Mouse (Mus musculus): ENCODE results near the gene Hs6st3.

The Hs6st3 gene

GRCm38 (mm10) chr14:119781111-119781510 lies 643.0 kb downstream of the Hs6st3 start:
- no peak for DNase-seq (ENCODE audit: low spot score in 2 of 2)

- no peak for DNase-seq (ENCODE audit: low spot score in 2 of 2)
These were observed 651.3 kb downstream of the Hs6st3 start for GRCm38 (mm10) chr14:119789457-119789856.

DNA sequence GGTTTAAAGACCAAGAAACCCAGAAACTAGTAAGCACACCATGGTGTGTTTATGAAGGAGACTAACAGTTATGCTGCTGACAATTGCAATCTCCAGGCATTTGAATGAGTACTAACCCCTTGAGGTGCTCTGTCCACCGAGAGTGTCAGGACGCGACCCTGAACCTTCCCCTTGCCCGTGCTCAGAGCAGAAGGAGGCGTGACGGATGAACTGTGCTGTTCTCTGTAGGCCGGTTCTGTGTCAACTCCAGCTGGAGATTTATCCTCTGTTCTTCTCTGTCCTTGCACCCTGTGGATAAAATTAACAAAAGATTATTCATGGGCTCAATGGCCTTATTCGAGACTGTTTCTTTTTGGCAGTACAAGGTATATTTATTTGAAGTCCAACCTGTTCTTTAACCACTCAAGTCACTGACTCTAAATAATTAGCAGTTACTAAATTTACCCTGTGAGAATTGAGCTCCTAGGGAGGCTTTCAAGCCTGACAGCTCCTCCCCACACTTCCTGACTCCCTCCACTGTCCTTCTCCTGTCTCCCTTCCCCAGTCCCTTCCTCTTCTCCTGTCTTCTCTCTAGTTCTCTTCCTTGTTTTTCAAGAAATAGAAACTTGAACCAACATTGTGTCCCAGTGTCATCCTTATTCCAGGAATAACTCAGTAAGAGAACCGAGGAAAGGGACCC lies 659.2 kb downstream of the Hs6st3 start:
- no peak for DNase-seq (ENCODE audit: low spot score in 2 of 2)

DNA sequence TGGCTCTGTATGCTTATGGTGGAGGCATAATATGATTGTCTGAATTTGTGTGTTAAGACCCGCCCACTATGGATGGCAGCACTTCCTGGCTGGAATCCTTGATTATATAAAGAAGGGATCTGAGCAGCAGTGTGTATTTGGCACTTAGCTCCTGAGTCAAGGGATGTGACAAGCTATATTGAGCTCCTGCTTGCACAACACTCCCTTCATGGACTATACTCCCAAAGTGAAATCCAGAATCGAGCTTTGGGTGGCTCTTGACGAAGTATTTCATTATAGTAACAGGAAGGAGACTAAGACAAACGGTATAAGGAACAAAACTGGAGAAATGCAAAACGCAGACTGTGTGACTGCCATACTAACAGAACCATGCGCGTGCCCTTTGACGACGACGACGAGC lies 660.4 kb downstream of the Hs6st3 start:
- DNase-seq (ENCODE audit: low spot score in 2 of 2): no peak

- no peak for DNase-seq (ENCODE audit: low spot score in 2 of 2)
These were observed 662.7 kb downstream of the Hs6st3 start for GRCm38 (mm10) chr14:119800856-119801255.

- no peak for DNase-seq (ENCODE audit: low spot score in 2 of 2)
These were observed 675.8 kb downstream of the Hs6st3 start for GRCm38 (mm10) chr14:119813898-119814297.

DNA sequence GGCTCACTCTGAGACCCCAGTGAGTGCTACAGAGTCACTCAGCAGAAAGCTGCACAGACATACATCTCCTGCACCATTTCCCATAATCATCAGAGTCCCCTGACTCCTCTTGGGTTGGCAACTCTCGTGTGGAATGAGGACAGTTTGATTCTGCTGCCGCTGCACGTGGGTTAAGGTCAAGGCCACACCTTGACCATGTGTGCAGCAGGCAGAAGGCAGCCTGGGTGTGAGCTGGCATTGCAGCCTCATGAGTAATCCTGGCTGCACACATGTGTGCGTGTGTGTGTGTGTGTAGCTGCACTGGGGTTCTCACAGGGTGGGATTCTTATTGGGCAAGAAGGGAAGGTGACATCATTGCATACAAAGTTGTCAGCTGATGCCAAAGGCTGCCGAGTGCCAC lies 677.5 kb downstream of the Hs6st3 start:
- DNase-seq (ENCODE audit: low spot score in 2 of 2): no peak

DNA sequence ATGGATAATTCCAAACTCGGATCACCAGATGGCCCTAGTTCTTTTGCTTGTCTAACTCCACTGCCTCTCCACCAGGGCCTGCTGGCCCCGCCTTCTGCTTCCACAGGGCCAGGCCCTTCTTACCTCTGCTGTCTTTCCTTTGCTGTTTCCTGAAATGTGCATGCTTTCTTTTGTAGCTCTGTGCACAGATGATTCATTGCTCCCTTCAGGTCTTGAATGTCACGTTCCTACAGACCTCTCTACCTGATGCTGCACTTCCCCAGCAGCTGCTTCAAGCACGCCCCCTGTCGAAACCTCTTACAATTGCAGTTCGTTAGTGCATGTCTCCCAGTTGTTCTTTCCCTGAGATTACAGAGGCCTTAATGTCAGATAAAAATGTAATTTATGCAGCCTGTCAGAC lies 682.4 kb downstream of the Hs6st3 start:
- DNase-seq (ENCODE audit: low spot score in 2 of 2): no peak

DNA sequence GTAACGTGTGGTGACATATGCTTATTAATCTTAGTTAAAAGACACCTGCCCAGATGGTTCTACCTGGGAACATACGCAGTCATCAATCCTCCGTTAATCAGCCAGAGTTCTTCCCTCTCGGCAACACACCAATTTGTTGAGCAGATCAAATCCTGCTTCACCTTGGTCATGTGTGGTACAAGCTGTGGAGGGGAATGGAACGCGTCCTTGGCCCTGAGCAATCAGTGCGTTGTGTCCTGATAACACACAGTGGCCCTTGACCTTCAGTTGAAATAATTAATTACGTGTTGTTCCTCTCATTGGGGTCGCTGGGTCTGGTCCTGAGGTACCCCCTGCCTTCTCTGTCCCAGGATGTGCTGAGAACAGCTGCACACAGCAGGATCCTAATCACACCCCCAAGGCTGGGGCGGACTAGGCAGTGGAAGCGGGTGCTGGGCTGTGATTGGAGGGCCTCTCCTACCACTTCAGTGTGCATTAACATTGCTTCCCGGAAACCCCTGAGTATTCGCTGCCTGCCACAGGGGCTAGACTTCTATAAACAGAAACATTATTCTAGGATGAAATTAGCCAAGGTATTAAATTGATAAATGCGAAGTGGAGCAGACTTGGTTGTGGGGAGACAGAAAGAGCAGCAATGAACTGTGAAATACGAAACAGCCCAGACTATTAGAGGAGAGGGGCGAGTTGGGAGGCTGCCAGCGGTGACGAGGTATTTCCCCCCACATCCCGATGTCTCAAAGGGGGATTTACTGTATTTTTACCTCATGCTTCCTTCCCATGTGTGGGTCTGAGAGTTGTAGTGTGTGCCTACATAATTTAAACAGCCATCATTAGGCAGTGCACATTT lies 693.2 kb downstream of the Hs6st3 start:
- no peak for DNase-seq (ENCODE audit: low spot score in 2 of 2)

DNA sequence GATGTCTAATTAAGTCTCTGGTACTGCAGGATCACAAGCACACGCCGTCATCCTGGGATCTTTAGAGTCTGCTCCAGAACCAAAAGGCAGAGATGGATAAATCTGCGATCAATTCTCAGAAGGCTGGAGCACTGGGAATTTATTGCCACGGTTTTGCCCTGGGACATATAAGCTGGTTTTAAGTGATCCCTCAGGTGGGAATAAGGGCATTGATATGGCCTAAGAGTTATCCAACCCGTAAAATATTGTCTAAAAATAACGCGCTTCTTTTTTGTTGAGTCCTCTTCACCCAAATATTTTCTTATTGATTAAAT lies 693.8 kb downstream of the Hs6st3 start:
- no peak for DNase-seq (ENCODE audit: low spot score in 2 of 2)

- no peak for DNase-seq (ENCODE audit: low spot score in 2 of 2)
These were observed 694.8 kb downstream of the Hs6st3 start for GRCm38 (mm10) chr14:119832940-119833339.

- DNase-seq (ENCODE audit: low spot score in 2 of 2): no peak
These were observed 696.0 kb downstream of the Hs6st3 start for GRCm38 (mm10) chr14:119834008-119834700.

- no peak for DNase-seq (ENCODE audit: low spot score in 2 of 2)
These were observed 697.9 kb downstream of the Hs6st3 start for GRCm38 (mm10) chr14:119836051-119836450.

DNA sequence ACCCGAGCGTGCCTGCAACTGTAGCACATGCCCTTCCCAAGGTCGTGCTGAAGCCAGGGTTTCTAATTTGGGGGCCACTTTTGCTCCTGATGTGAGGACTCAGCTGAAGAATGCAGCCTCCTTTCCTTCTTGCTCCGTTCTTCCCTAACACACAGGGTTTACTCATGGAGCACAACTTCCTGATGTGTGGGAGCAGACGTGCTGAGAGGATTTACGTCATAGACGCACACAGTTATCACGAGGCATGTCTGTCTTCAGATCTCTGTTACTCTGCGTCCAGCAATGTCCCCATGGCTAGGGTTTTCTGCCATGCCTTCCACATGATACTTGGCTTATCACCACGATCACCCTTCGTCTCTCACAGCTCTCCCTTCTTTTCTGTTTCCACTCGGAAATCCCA lies 709.4 kb downstream of the Hs6st3 start:
- DNase-seq (ENCODE audit: low spot score in 2 of 2): no peak

DNA sequence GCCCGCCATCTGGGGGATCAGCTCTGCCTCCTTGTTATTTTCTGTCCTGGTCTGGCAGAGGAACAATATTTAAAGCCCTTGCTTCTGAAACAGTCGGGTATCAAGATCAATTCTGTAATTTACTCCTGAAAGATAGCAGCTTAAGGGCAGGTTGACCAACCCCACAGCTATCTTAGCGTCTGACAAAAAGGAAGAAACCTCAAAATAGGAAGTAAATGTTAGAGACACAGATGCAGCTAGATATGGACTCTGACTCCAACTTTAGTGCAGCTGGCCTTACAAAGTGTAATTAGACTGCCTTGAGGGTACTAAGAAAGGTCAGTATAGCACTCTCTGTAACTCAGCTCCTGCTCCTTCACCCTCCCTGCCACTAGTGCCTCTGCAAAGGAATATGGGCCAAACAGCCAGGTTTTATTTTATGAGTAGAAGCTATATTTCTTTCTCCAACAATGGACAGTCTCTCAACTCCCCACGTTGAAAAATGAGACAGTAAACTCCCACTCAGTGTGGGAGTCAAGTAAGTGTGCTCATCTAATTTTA lies 710.7 kb downstream of the Hs6st3 start:
- no peak for DNase-seq (ENCODE audit: low spot score in 2 of 2)

- no peak for DNase-seq (ENCODE audit: low spot score in 2 of 2)
These were observed 711.2 kb downstream of the Hs6st3 start for GRCm38 (mm10) chr14:119849338-119849737.

GRCm38 (mm10) chr14:119852139-119852538 lies 714.0 kb downstream of the Hs6st3 start:
- no peak for DNase-seq (ENCODE audit: low spot score in 2 of 2)

- peak; percentile 21 to 36 for DNase-seq (ENCODE audit: low spot score in 2 of 2)
These were observed 719.5 kb downstream of the Hs6st3 start for GRCm38 (mm10) chr14:119857338-119858291.

- no peak for DNase-seq (ENCODE audit: low spot score in 2 of 2)
These were observed 735.5 kb downstream of the Hs6st3 start for GRCm38 (mm10) chr14:119873617-119874016.

DNA sequence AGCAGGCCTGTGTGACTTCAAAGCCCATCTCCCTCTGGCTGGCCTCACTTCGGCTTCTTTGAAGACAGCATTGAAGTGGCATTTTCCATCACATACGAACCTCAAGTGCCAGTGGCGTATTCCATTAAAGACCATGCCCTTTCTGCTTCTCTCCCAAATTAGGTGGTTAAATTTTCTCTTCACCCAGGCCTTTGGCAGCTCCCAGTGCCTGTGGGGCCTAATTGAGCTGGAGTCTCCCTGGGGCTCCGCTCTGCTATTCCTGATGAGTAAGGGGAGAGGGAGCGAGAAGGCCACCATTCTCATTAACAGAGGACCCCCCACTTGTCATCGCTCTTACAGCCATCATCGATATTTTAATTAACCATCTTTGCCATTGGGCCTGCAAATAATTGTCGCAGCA lies 754.8 kb downstream of the Hs6st3 start:
- DNase-seq (ENCODE audit: low spot score in 2 of 2): no peak

- no peak for DNase-seq (ENCODE audit: low spot score in 2 of 2)
These were observed 757.0 kb downstream of the Hs6st3 start for GRCm38 (mm10) chr14:119895097-119895496.

Data from frontal cortex, postnatal 25 days (tissue).